Mouse (Mus musculus): ENCODE data around the gene Tfip11. TPM values are rescaled to one million over a fixed set of nuclear protein-coding genes. Genes with fewer than 3 reads are reported as not detected.
A peak's percentile ranks its signal among the peaks of the same experiment; 100 is the strongest.

Gene Tfip11
- total and polyA plus RNA-seq, 3 experiments = 8.8 to 28.6 (median 23.8) TPM

- in situ Hi-C loops (cut with MboI; ENCODE audit: low pct_ligation_motif_present, low pct_unique_long_range_greater_than_20kb, low sequenced_read_pairs) = loop anchor here (10.0 kb wide), 1 partner anchor 48 kb away; the partner anchor contains the start of gene Tfip11
- peak; percentile 41 for DNase-seq (ENCODE audit: extremely low read depth)
Observed at GRCm38 (mm10) chr5:112276907-112277348, 49.2 kb upstream of the Tfip11 start.

GRCm38 (mm10) chr5:112277906-112278470, 48.2 kb upstream of the Tfip11 start:
- dilution Hi-C loops (cut with MboI; ENCODE audit: extremely low pct_ligation_motif_present, extremely low pct_unique_long_range_greater_than_20kb, low sequenced_read_pairs) (no loop called here), in situ Hi-C loops (cut with MboI; ENCODE audit: low pct_ligation_motif_present, low pct_unique_long_range_greater_than_20kb, low sequenced_read_pairs) (loop anchor here (10.0 kb wide), 1 partner anchor 47 kb away; the partner anchor contains the start of gene Tfip11)
- H3K36me3 ChIP-seq (replicated peaks in 1 of 2; ENCODE audit: control insufficient read depth in 1 of 2, insufficient read depth in 1 of 2, low read length in 1 of 2) = peaks cover 0 to 2% of the 10 kb centered on the region in 2 experiments
- H3K4me2 ChIP-seq (ENCODE audit: insufficient read depth, low read depth, poor library complexity, severe bottlenecking) = no peak overlapping the region
- H3K4me3 ChIP-seq (replicated peaks in 1 of 3; ENCODE audit: low read depth in 2 of 3, low read length in 2 of 3, poor library complexity in 1 of 3) = no peak overlapping the region
- H3K27ac ChIP-seq (ENCODE audit: insufficient read depth, low read depth) = no peak overlapping the region
- 0 out of 2 replicates have a peak, but pooled peaks cover 6% of the 10 kb centered on the region for H3K79me2 ChIP-seq (replicated peaks; ENCODE audit: control insufficient read depth, extremely low read depth, insufficient read depth, poor library complexity, severe bottlenecking)
- no peak for DNase-seq (ENCODE audit: extremely low read depth)
- H3K27me3 ChIP-seq (replicated peaks) = peaks cover 8% of the 10 kb centered on the region
- H3K4me1 ChIP-seq (ENCODE audit: control insufficient read depth in 1 of 2, insufficient read depth in 2 of 2) = peaks cover 32 to 66% of the 10 kb centered on the region in 2 experiments
- no peak for TF ChIP-seq TBP (conservative IDR thresholded peaks at IDR 0.05; ENCODE audit: low read depth, low read length)
- TF ChIP-seq POLR2AphosphoS2 (IDR thresholded peaks at IDR 0.05; ENCODE audit: low read depth, low read length) = no peak
- TF ChIP-seq CHD1 (IDR thresholded peaks at IDR 0.05; ENCODE audit: low read depth, low read length) = no peak
- no peak for TF ChIP-seq E2F4 (IDR thresholded peaks at IDR 0.05; ENCODE audit: insufficient replicate concordance, low read depth, low read length)
- TF ChIP-seq ZMIZ1 (IDR thresholded peaks at IDR 0.05; ENCODE audit: low read depth, low read length) = no peak
- TF ChIP-seq POLR2A (IDR thresholded peaks at IDR 0.05; ENCODE audit: low read depth, low read length) = no peak
- TF ChIP-seq UBTF (IDR thresholded peaks at IDR 0.05; ENCODE audit: low read depth, low read length) = no peak
- no peak for TF ChIP-seq JUN (IDR thresholded peaks at IDR 0.05; ENCODE audit: insufficient read depth, low read depth, low read length)
- no peak for TF ChIP-seq ZKSCAN1 (IDR thresholded peaks at IDR 0.05; ENCODE audit: borderline replicate concordance, low read depth, low read length)
- TF ChIP-seq ZC3H11A (IDR thresholded peaks at IDR 0.05; ENCODE audit: low read depth, low read length) = no peak
- no peak for TF ChIP-seq MAX (IDR thresholded peaks at IDR 0.05; ENCODE audit: low read length)
- no peak for TF ChIP-seq SMC3 (IDR thresholded peaks at IDR 0.05; ENCODE audit: low read depth, low read length)
- no peak for TF ChIP-seq USF2 (conservative IDR thresholded peaks at IDR 0.05; ENCODE audit: low read depth, low read length)
- TF ChIP-seq ZNF384 (IDR thresholded peaks at IDR 0.05; ENCODE audit: low read depth, low read length) = no peak
- TF ChIP-seq MAZ (IDR thresholded peaks at IDR 0.05; ENCODE audit: low read depth, low read length) = no peak
- no peak for TF ChIP-seq SIN3A (IDR thresholded peaks at IDR 0.05; ENCODE audit: low read length)
- no peak for TF ChIP-seq IRF4 (IDR thresholded peaks at IDR 0.05; ENCODE audit: low read depth, low read length)
- no peak for TF ChIP-seq NRF1 (IDR thresholded peaks at IDR 0.05; ENCODE audit: low read depth, low read length)
- TF ChIP-seq MEF2A (IDR thresholded peaks at IDR 0.05; ENCODE audit: borderline replicate concordance, low read depth, low read length) = no peak
- H3K9me3 ChIP-seq (replicated peaks; ENCODE audit: low read length) = no peaks in the 10 kb centered on the region
- H3K9ac ChIP-seq (ENCODE audit: insufficient read depth, low read depth) = no peak overlapping the region

More at GRCm38 (mm10) chr5:112276907-112277348, 49.2 kb upstream of the Tfip11 start:
- peaks cover 0 to 2% of the 10 kb centered on the region in 2 experiments for H3K36me3 ChIP-seq (replicated peaks in 1 of 2; ENCODE audit: control insufficient read depth in 1 of 2, insufficient read depth in 1 of 2, low read length in 1 of 2)
- H3K4me1 ChIP-seq (ENCODE audit: control insufficient read depth in 1 of 2, insufficient read depth in 2 of 2) = peaks cover 34 to 74% of the 10 kb centered on the region in 2 experiments
- peak overlapping the region; percentile 61 to 94 (median 89) for H3K4me3 ChIP-seq (replicated peaks in 1 of 3; ENCODE audit: low read depth in 2 of 3, low read length in 2 of 3, poor library complexity in 1 of 3)
- H3K27ac ChIP-seq (ENCODE audit: insufficient read depth, low read depth) = no peak overlapping the region
- H3K9ac ChIP-seq (ENCODE audit: insufficient read depth, low read depth) = peak overlapping the region; percentile 64
- no peaks in the 10 kb centered on the region for H3K9me3 ChIP-seq (replicated peaks; ENCODE audit: low read length)
- H3K27me3 ChIP-seq (replicated peaks) = peaks cover 10% of the 10 kb centered on the region
- dilution Hi-C loops (cut with MboI; ENCODE audit: extremely low pct_ligation_motif_present, extremely low pct_unique_long_range_greater_than_20kb, low sequenced_read_pairs) = no loop called here
- peak overlapping the region; percentile 41 for H3K4me2 ChIP-seq (ENCODE audit: insufficient read depth, low read depth, poor library complexity, severe bottlenecking)
- H3K79me2 ChIP-seq (replicated peaks; ENCODE audit: control insufficient read depth, extremely low read depth, insufficient read depth, poor library complexity, severe bottlenecking) = 0 out of 2 replicates have a peak, but pooled peaks cover 6% of the 10 kb centered on the region
- no peak for TF ChIP-seq ELF1 (IDR thresholded peaks at IDR 0.05; ENCODE audit: low read depth, low read length)
- no peak for TF ChIP-seq PAX5 (IDR thresholded peaks at IDR 0.05; ENCODE audit: low read length)
- TF ChIP-seq CHD2 (IDR thresholded peaks at IDR 0.05; ENCODE audit: low read length) = no peak
- TF ChIP-seq UBTF (IDR thresholded peaks at IDR 0.05; ENCODE audit: low read depth, low read length) = no peak
- TF ChIP-seq HCFC1 (IDR thresholded peaks at IDR 0.05; ENCODE audit: low read depth, low read length) = no peak
- no peak for TF ChIP-seq TCF12 (IDR thresholded peaks at IDR 0.05; ENCODE audit: low read depth, low read length)
- peak; percentile 36; the same call in 1 of the 2 replicates for TF ChIP-seq MXI1 (IDR thresholded peaks at IDR 0.05; ENCODE audit: low read depth, low read length)
- TF ChIP-seq CTCF (conservative IDR thresholded peaks at IDR 0.05 in 1 of 2, IDR thresholded peaks at IDR 0.05 in 1 of 2; ENCODE audit: low read depth in 2 of 2, low read length in 2 of 2) = no peak
- peak; percentile 83 for TF ChIP-seq BHLHE40 (IDR thresholded peaks at IDR 0.05; ENCODE audit: low read depth, low read length)
- TF ChIP-seq RCOR1 (conservative IDR thresholded peaks at IDR 0.05; ENCODE audit: low read depth, low read length) = no peak
- no peak for TF ChIP-seq GABPA (IDR thresholded peaks at IDR 0.05; ENCODE audit: insufficient replicate concordance, low read depth, low read length)
- peak; percentile 60 for TF ChIP-seq USF1 (IDR thresholded peaks at IDR 0.05; ENCODE audit: low read depth, low read length)
- no peak for TF ChIP-seq JUN (IDR thresholded peaks at IDR 0.05; ENCODE audit: insufficient read depth, low read depth, low read length)
- TF ChIP-seq TBP (conservative IDR thresholded peaks at IDR 0.05; ENCODE audit: low read depth, low read length) = no peak
- no peak for TF ChIP-seq RAD21 (IDR thresholded peaks at IDR 0.05; ENCODE audit: low read depth, low read length)
- TF ChIP-seq NELFE (IDR thresholded peaks at IDR 0.05; ENCODE audit: low read depth, low read length) = no peak
- TF ChIP-seq ZMIZ1 (IDR thresholded peaks at IDR 0.05; ENCODE audit: low read depth, low read length) = no peak
- 0 out of 2 replicates have a peak, but pooled peaks have one; percentile 52 for TF ChIP-seq SIN3A (IDR thresholded peaks at IDR 0.05; ENCODE audit: low read length)
- TF ChIP-seq USF2 (conservative IDR thresholded peaks at IDR 0.05; ENCODE audit: low read depth, low read length) = no peak; the same call in 1 of the 2 replicates
- TF ChIP-seq MAFK (IDR thresholded peaks at IDR 0.05; ENCODE audit: insufficient replicate concordance, low read length) = no peak

Data from CH12.LX (cell line).